Mouse (Mus musculus) thymus, adult 18-20 months (tissue): ENCODE results near the gene Ankrd13a.

ENCODE experiments used
- DNase-seq, 2 experiments: peaks; one replicate each; pipeline ENCODE4 v3.0.0; 2022; ENCODE audit warnings: mixed read lengths in 2 of 2

Ankrd13a gene

GRCm38 (mm10) chr5:114774403-114775051 is at the start of gene Ankrd13a:
Gene Ankrd13a (plus strand): TSS chr5:114774677.
- DNase-seq: peak; percentile 79 to 83

GRCm38 (mm10) chr5:114728160-114728559 is 46.3 kb upstream of the Ankrd13a start:
- DNase-seq: no peak

GRCm38 (mm10) chr5:114730129-114730528 is 44.3 kb upstream of the Ankrd13a start:
- DNase-seq: no peak

GRCm38 (mm10) chr5:114731498-114731897 is 43.0 kb upstream of the Ankrd13a start:
- no peak for DNase-seq

GRCm38 (mm10) chr5:114731969-114732368 is 42.5 kb upstream of the Ankrd13a start:
- DNase-seq: no peak

GRCm38 (mm10) chr5:114733606-114734005 is 40.9 kb upstream of the Ankrd13a start:
- DNase-seq: no peak

- no peak for DNase-seq
Observed at GRCm38 (mm10) chr5:114737090-114737887, 37.2 kb upstream of the Ankrd13a start.

GRCm38 (mm10) chr5:114738707-114739241 is 35.7 kb upstream of the Ankrd13a start:
- DNase-seq: no peak

- no peak for DNase-seq
Observed at GRCm38 (mm10) chr5:114740595-114740994, 33.9 kb upstream of the Ankrd13a start.

- no peak for DNase-seq
Observed at GRCm38 (mm10) chr5:114742572-114742971, 31.9 kb upstream of the Ankrd13a start.

GRCm38 (mm10) chr5:114742998-114743696 is 31.3 kb upstream of the Ankrd13a start:
- DNase-seq: no peak

- DNase-seq: no peak
Observed at GRCm38 (mm10) chr5:114743697-114744090, 30.8 kb upstream of the Ankrd13a start.

GRCm38 (mm10) chr5:114745581-114745980 is 28.9 kb upstream of the Ankrd13a start:
- DNase-seq: no peak

- DNase-seq: no peak
Observed at GRCm38 (mm10) chr5:114746886-114747285, 27.6 kb upstream of the Ankrd13a start.

- no peak for DNase-seq
Observed at GRCm38 (mm10) chr5:114747521-114747920, 27.0 kb upstream of the Ankrd13a start.

GRCm38 (mm10) chr5:114750325-114750724 is 24.2 kb upstream of the Ankrd13a start:
- DNase-seq: no peak

GRCm38 (mm10) chr5:114752397-114752796 is 22.1 kb upstream of the Ankrd13a start:
- DNase-seq: no peak

- no peak for DNase-seq
Observed at GRCm38 (mm10) chr5:114753384-114753783, 21.1 kb upstream of the Ankrd13a start.

- no peak for DNase-seq
Observed at GRCm38 (mm10) chr5:114759536-114760090, 14.9 kb upstream of the Ankrd13a start.

GRCm38 (mm10) chr5:114761980-114762379 is 12.5 kb upstream of the Ankrd13a start:
- DNase-seq: no peak

GRCm38 (mm10) chr5:114764812-114765735 is 9.4 kb upstream of the Ankrd13a start:
- no peak for DNase-seq

GRCm38 (mm10) chr5:114766686-114767085 is 7.8 kb upstream of the Ankrd13a start:
- no peak for DNase-seq
